Mouse (Mus musculus) liver, embryonic 14.5 days (tissue): ENCODE measurements around the gene Arhgap27. TPM values are rescaled to one million over a fixed set of nuclear protein-coding genes. Genes with fewer than 3 reads are reported as not detected.

Experiments
- ATAC-seq: fragments of 200-750 bp; cut with Nextera tagmentation; 2 replicates; pipeline ENCODE4 v1.8.0; 2017; ENCODE audit warnings: moderate number of reproducible peaks, mild to moderate bottlenecking, moderate library complexity; ENCODE audit not compliant: insufficient read depth
- DNase-seq, 3 experiments: peaks; one replicate each; pipeline ENCODE4 v3.0.0-alpha.2; 2012 to 2013; ENCODE audit warnings: low read depth in 3 of 3, low spot score in 3 of 3
- H3K27ac ChIP-seq: fragments of 300-500 bp; sonication (generic); 2 replicates; pipeline ENCODE4 v1.5.1; 2014; ENCODE audit warnings: moderate library complexity, mild to moderate bottlenecking, control low read depth, inconsistent platforms
- H3K27me3 ChIP-seq: fragments of 300-500 bp; sonication (generic); 2 replicates; pipeline ENCODE4 v1.6.1; 2014; ENCODE audit warnings: mild to moderate bottlenecking, low read length, moderate library complexity; ENCODE audit not compliant: control insufficient read depth, insufficient read depth
- H3K36me3 ChIP-seq: fragments of 300-500 bp; sonication (generic); replicated peaks from 2 replicates; pipeline ENCODE4 v1.6.1; 2014; ENCODE audit warnings: low read depth; ENCODE audit not compliant: control insufficient read depth, insufficient read depth
- H3K4me1 ChIP-seq, 2 experiments: fragments of 200-500 bp in 1 of 2; fragments of 300-500 bp in 1 of 2; sonication (generic) in 1 of 2; replicated peaks; 2 replicates each; pipeline ENCODE4 v1.6.1; 2012 to 2014; ENCODE audit warnings: antibody characterized with exemption in 1 of 2, inconsistent platforms in 1 of 2, low read length in 1 of 2; ENCODE audit not compliant: control insufficient read depth in 2 of 2, insufficient read depth in 2 of 2
- H3K4me2 ChIP-seq: fragments of 300-500 bp; sonication (generic); 2 replicates; pipeline ENCODE4 v1.6.1; 2014; ENCODE audit warnings: low read depth, mild to moderate bottlenecking, control low read depth, moderate library complexity
- H3K4me3 ChIP-seq, 2 experiments: fragments of 200-500 bp in 1 of 2; fragments of 300-500 bp in 1 of 2; sonication (generic) in 1 of 2; 2 replicates each; pipeline ENCODE4 v1.5.1; 2012 to 2014; ENCODE audit warnings: low read depth in 2 of 2, low read length in 2 of 2, mild to moderate bottlenecking in 2 of 2, control low read depth in 1 of 2, inconsistent platforms in 1 of 2, moderate library complexity in 1 of 2; ENCODE audit not compliant: insufficient read depth in 1 of 2
- H3K9ac ChIP-seq: fragments of 300-500 bp; sonication (generic); replicated peaks from 2 replicates; pipeline ENCODE4 v1.6.1; 2014; ENCODE audit warnings: mild to moderate bottlenecking, control low read depth, moderate library complexity
- H3K9me3 ChIP-seq: fragments of 300-500 bp; sonication (generic); 2 replicates; pipeline ENCODE4 v1.6.1; 2016; ENCODE audit warnings: low read length, mixed read lengths; ENCODE audit not compliant: control insufficient read depth
- CTCF ChIP-seq: IDR thresholded peaks from 2 replicates; pipeline ENCODE4 v1.5.1; 2016; ENCODE audit warnings: antibody characterized with exemption, low read depth, control low read depth
- EP300 ChIP-seq: IDR thresholded peaks from 2 replicates; pipeline ENCODE4 v1.6.1; 2016; ENCODE audit warnings: antibody characterized with exemption, low read depth
- WGBS: fragments of 180-500 bp; shearing (Covaris S2); extraction: QIAGEN DNeasy Blood & Tissue Kit; methylation state at CpG from one replicate; pipeline ENCODE4 v1.1.7; 2014; ENCODE audit not compliant: insufficient replicate concordance; 5-methylcytosine and 5-hydroxymethylcytosine counted together
- polyA plus RNA-seq, 2 experiments: library from polyadenylated mRNA; depleted of rRNA in 1 of 2; stranded (reverse) in 1 of 2; unstranded in 1 of 2; fragments of >200 nt; fragmentation: Nextera tagmentation in 1 of 2; extraction: Ambion mirVana in 1 of 2; gene quantifications; 2 replicates each; pipeline versions ENCODE4 v1.2.1 to v1.2.3; 2012 to 2014

The Arhgap27 gene
- polyA plus RNA-seq, 2 experiments, result 1.4 to 2.6 TPM

- Histone ChIP-seq H3K27ac (no peak overlapping the region), H3K4me3 (no peak overlapping the region), H3K4me1 (no peaks in the 10 kb centered on the region), H3K27me3 (no peaks in the 10 kb centered on the region), H3K4me2 (no peak overlapping the region), H3K36me3 (peaks cover 2% of the 10 kb centered on the region), H3K9me3 (no peaks in the 10 kb centered on the region), H3K9ac (no peak overlapping the region)
- no peak for ATAC-seq
- WGBS, result 76% methylated on average over 9 of the region's 9 CpGs
- TF ChIP-seq CTCF, result no peak
- TF ChIP-seq EP300, result no peak
- no peak for DNase-seq
These were observed 7.1 kb upstream of the Arhgap27 start for GRCm38 (mm10) chr11:103370397-103371221.

GRCm38 (mm10) chr11:103365530-103365929 is 2.0 kb upstream of the Arhgap27 start:
- Histone ChIP-seq H3K4me1 (peaks cover 0 to 1% of the 10 kb centered on the region in 2 experiments; a peak in 1 of 4 replicates), H3K9ac (no peak overlapping the region), H3K9me3 (no peaks in the 10 kb centered on the region), H3K36me3 (no peaks in the 10 kb centered on the region), H3K4me2 (no peak overlapping the region), H3K27ac (no peak overlapping the region), H3K27me3 (peaks cover 40% of the 10 kb centered on the region), H3K4me3 (no peak overlapping the region)
- 61% methylated on average over 4 of the region's 4 CpGs for WGBS
- no peak for ATAC-seq
- no peak for TF ChIP-seq CTCF
- no peak for TF ChIP-seq EP300
- DNase-seq, result no peak

GRCm38 (mm10) chr11:103365022-103365421 is 1.5 kb upstream of the Arhgap27 start:
- no peak for DNase-seq
- H3K9ac ChIP-seq, result no peak overlapping the region
- no peaks in the 10 kb centered on the region for H3K9me3 ChIP-seq
- no peaks in the 10 kb centered on the region for H3K36me3 ChIP-seq
- WGBS, result 66% methylated on average over 3 of the region's 3 CpGs
- H3K4me1 ChIP-seq, result peaks cover 0 to 1% of the 10 kb centered on the region in 2 experiments; a peak in 1 of 4 replicates
- H3K4me2 ChIP-seq, result no peak overlapping the region
- no peak for ATAC-seq
- no peak for TF ChIP-seq CTCF
- no peak for TF ChIP-seq EP300
- no peak overlapping the region for H3K4me3 ChIP-seq
- H3K27me3 ChIP-seq, result peaks cover 45% of the 10 kb centered on the region
- no peak overlapping the region for H3K27ac ChIP-seq

GRCm38 (mm10) chr11:103364335-103364734 is 843 bp upstream of the Arhgap27 start:
- no peak overlapping the region for H3K27ac ChIP-seq

GRCm38 (mm10) chr11:103362521-103363181 is 841 bp downstream of the Arhgap27 start:
- H3K36me3 ChIP-seq, result no peaks in the 10 kb centered on the region

More at GRCm38 (mm10) chr11:103364335-103364734, 843 bp upstream of the Arhgap27 start:
- TF ChIP-seq CTCF (no peak), EP300 (no peak)
- no peak overlapping the region for H3K9ac ChIP-seq
- ATAC-seq (no peak), DNase-seq (no peak)
- no peak overlapping the region for H3K4me2 ChIP-seq
- no peak overlapping the region for H3K4me3 ChIP-seq
- no peaks in the 10 kb centered on the region for H3K36me3 ChIP-seq
- no peaks in the 10 kb centered on the region for H3K9me3 ChIP-seq
- WGBS, result 29% methylated on average over 5 of the region's 5 CpGs
- peaks cover 0 to 4% of the 10 kb centered on the region in 2 experiments; a peak in 1 of 4 replicates for H3K4me1 ChIP-seq
- peaks cover 52% of the 10 kb centered on the region for H3K27me3 ChIP-seq

More at GRCm38 (mm10) chr11:103362521-103363181, 841 bp downstream of the Arhgap27 start:
- TF ChIP-seq EP300 (no peak), CTCF (no peak)
- H3K4me1 ChIP-seq, result peaks cover 0 to 4% of the 10 kb centered on the region in 2 experiments; a peak in 1 of 4 replicates
- peak overlapping the region; percentile 58 for H3K4me2 ChIP-seq
- DNase-seq, result no peak
- peaks cover 53% of the 10 kb centered on the region for H3K27me3 ChIP-seq
- H3K9ac ChIP-seq, result peak overlapping the region; percentile 16; the same call in 1 of the 2 replicates
- ATAC-seq, result no peak
- peak overlapping the region; percentile 45 to 47 for H3K4me3 ChIP-seq
- 2% methylated on average over 33 of the region's 33 CpGs for WGBS
- no peaks in the 10 kb centered on the region for H3K9me3 ChIP-seq
- no peak overlapping the region for H3K27ac ChIP-seq
